Mouse (Mus musculus) CH12.LX (cell line): Measurements from ENCODE around the gene Jag2. TPM values are rescaled to one million over a fixed set of nuclear protein-coding genes. Genes with fewer than 3 reads are reported as not detected.

Source experiments
- DNase-seq: peaks from one replicate; pipeline ENCODE4 v3.0.0-alpha.2; 2013; ENCODE audit errors: extremely low read depth
- H3K27ac ChIP-seq: 2 replicates; pipeline ENCODE4 v1.5.1; 2012; ENCODE audit warnings: low read depth, mild to moderate bottlenecking, control low read depth, moderate library complexity; ENCODE audit not compliant: insufficient read depth
- H3K27me3 ChIP-seq: replicated peaks from 2 replicates; pipeline ENCODE3; 2012; ENCODE audit warnings: inconsistent platforms
- H3K36me3 ChIP-seq, 2 experiments: replicated peaks in 1 of 2; 2 replicates each; pipeline versions ENCODE3 to v1.6.1; 2012; ENCODE audit warnings: inconsistent platforms in 1 of 2, low read length in 1 of 2, mild to moderate bottlenecking in 1 of 2, mixed read lengths in 1 of 2, moderate library complexity in 1 of 2; ENCODE audit not compliant: control insufficient read depth in 1 of 2, insufficient read depth in 1 of 2
- H3K4me1 ChIP-seq, 2 experiments: 2 replicates each; pipeline ENCODE4 v1.6.1; 2012; ENCODE audit warnings: inconsistent platforms in 1 of 2, moderate library complexity in 1 of 2; ENCODE audit not compliant: insufficient read depth in 2 of 2, control insufficient read depth in 1 of 2
- H3K4me2 ChIP-seq: 2 replicates; pipeline ENCODE4 v1.6.1; 2012; ENCODE audit warnings: low read depth, mild to moderate bottlenecking, control low read depth; ENCODE audit not compliant: poor library complexity, insufficient read depth, severe bottlenecking
- H3K4me3 ChIP-seq, 3 experiments: fragments of 150-350 bp in 1 of 3; sonication (generic) in 1 of 3; replicated peaks in 1 of 3; 2 replicates each; pipeline versions ENCODE3 to v1.5.1; 2011 to 2012; ENCODE audit warnings: low read depth in 2 of 3, low read length in 2 of 3, mild to moderate bottlenecking in 2 of 3, moderate library complexity in 2 of 3, control low read depth in 1 of 3, improper control_type of control experiment in 1 of 3, inconsistent platforms in 1 of 3, mixed read lengths in 1 of 3; ENCODE audit not compliant: poor library complexity in 1 of 3
- H3K79me2 ChIP-seq: replicated peaks from 2 replicates; pipeline ENCODE4 v1.6.1; 2012; ENCODE audit warnings: mild to moderate bottlenecking, moderate library complexity; ENCODE audit not compliant: control insufficient read depth, poor library complexity, insufficient read depth, severe bottlenecking; ENCODE audit errors: extremely low read depth
- H3K9ac ChIP-seq: 2 replicates; pipeline ENCODE4 v1.6.1; 2012; ENCODE audit warnings: low read depth, mild to moderate bottlenecking, control low read depth, moderate library complexity; ENCODE audit not compliant: insufficient read depth
- H3K9me3 ChIP-seq: replicated peaks from 2 replicates; pipeline ENCODE3; 2012; ENCODE audit warnings: low read length, inconsistent platforms, mixed read lengths
- BHLHE40 ChIP-seq: IDR thresholded peaks from 2 replicates; pipeline ENCODE4 v1.6.1; 2011; ENCODE audit warnings: mild to moderate bottlenecking, low read depth, low read length, improper control_type of control experiment
- CHD1 ChIP-seq: IDR thresholded peaks from 2 replicates; pipeline ENCODE4 v1.6.1; 2012; ENCODE audit warnings: low read depth, low read length, improper control_type of control experiment, inconsistent platforms
- CHD2 ChIP-seq: IDR thresholded peaks from 2 replicates; pipeline ENCODE4 v1.6.1; 2011; ENCODE audit warnings: low read length, improper control_type of control experiment
- CTCF ChIP-seq, 2 experiments: IDR thresholded peaks in 1 of 2; conservative IDR thresholded peaks in 1 of 2; 2 replicates each; pipeline ENCODE4 v1.5.1; 2011 to 2012; ENCODE audit warnings: low read depth in 2 of 2, low read length in 2 of 2, improper control_type of control experiment in 1 of 2, inconsistent platforms in 1 of 2, mild to moderate bottlenecking in 1 of 2, moderate library complexity in 1 of 2
- E2F4 ChIP-seq: IDR thresholded peaks from 2 replicates; pipeline ENCODE4 v1.6.1; 2011; ENCODE audit warnings: low read depth, low read length, improper control_type of control experiment; ENCODE audit not compliant: insufficient replicate concordance
- ELF1 ChIP-seq: IDR thresholded peaks from 2 replicates; pipeline ENCODE4 v1.6.1; 2014; ENCODE audit warnings: low read depth, mild to moderate bottlenecking, inconsistent platforms, low read length, improper control_type of control experiment
- EP300 ChIP-seq: IDR thresholded peaks from 2 replicates; pipeline ENCODE4 v1.6.1; 2011; ENCODE audit warnings: low read length, improper control_type of control experiment
- ETS1 ChIP-seq: conservative IDR thresholded peaks from 2 replicates; pipeline ENCODE4 v1.6.1; 2012; ENCODE audit warnings: low read depth, mild to moderate bottlenecking, inconsistent platforms, low read length, improper control_type of control experiment, moderate library complexity
- HCFC1 ChIP-seq: IDR thresholded peaks from 2 replicates; pipeline ENCODE4 v1.6.1; 2012; ENCODE audit warnings: low read depth, mild to moderate bottlenecking, inconsistent platforms, low read length, improper control_type of control experiment
- IRF4 ChIP-seq: IDR thresholded peaks from 2 replicates; pipeline ENCODE4 v1.6.1; 2014; ENCODE audit warnings: low read depth, mild to moderate bottlenecking, inconsistent platforms, low read length, improper control_type of control experiment
- KAT2A ChIP-seq: IDR thresholded peaks from 2 replicates; pipeline ENCODE4 v1.6.1; 2012; ENCODE audit warnings: low read length, improper control_type of control experiment, inconsistent platforms; ENCODE audit not compliant: insufficient replicate concordance
- MAX ChIP-seq: IDR thresholded peaks from 2 replicates; pipeline ENCODE4 v1.6.1; 2011; ENCODE audit warnings: low read length, improper control_type of control experiment
- MAZ ChIP-seq: IDR thresholded peaks from 2 replicates; pipeline ENCODE4 v1.6.1; 2012; ENCODE audit warnings: low read depth, mild to moderate bottlenecking, inconsistent platforms, low read length, improper control_type of control experiment, moderate library complexity
- MEF2A ChIP-seq: IDR thresholded peaks from 2 replicates; pipeline ENCODE4 v1.6.1; 2014; ENCODE audit warnings: low read depth, mild to moderate bottlenecking, inconsistent platforms, low read length, improper control_type of control experiment, borderline replicate concordance
- MXI1 ChIP-seq: IDR thresholded peaks from 2 replicates; pipeline ENCODE4 v1.6.1; 2011; ENCODE audit warnings: mild to moderate bottlenecking, low read depth, low read length, improper control_type of control experiment
- MYC ChIP-seq: IDR thresholded peaks from 2 replicates; pipeline ENCODE4 v1.6.1; 2011; ENCODE audit warnings: low read depth, mild to moderate bottlenecking, improper control_type of control experiment, low read length
- NRF1 ChIP-seq: IDR thresholded peaks from 2 replicates; pipeline ENCODE4 v1.6.1; 2014; ENCODE audit warnings: low read depth, mild to moderate bottlenecking, inconsistent platforms, low read length, improper control_type of control experiment, moderate library complexity
- PAX5 ChIP-seq: IDR thresholded peaks from 2 replicates; pipeline ENCODE4 v1.6.1; 2012; ENCODE audit warnings: low read length, inconsistent platforms, mixed read lengths
- POLR2AphosphoS2 ChIP-seq: IDR thresholded peaks from 2 replicates; pipeline ENCODE4 v1.6.1; 2011; ENCODE audit warnings: low read depth, low read length, improper control_type of control experiment
- RAD21 ChIP-seq: IDR thresholded peaks from 2 replicates; pipeline ENCODE4 v1.6.1; 2011; ENCODE audit warnings: low read depth, mild to moderate bottlenecking, low read length, improper control_type of control experiment, moderate library complexity
- RCOR1 ChIP-seq: conservative IDR thresholded peaks from 2 replicates; pipeline ENCODE4 v1.6.1; 2012; ENCODE audit warnings: low read depth, mild to moderate bottlenecking, inconsistent platforms, low read length, improper control_type of control experiment
- SIN3A ChIP-seq: IDR thresholded peaks from 2 replicates; pipeline ENCODE4 v1.6.1; 2012; ENCODE audit warnings: low read length, improper control_type of control experiment, inconsistent platforms
- SMC3 ChIP-seq: IDR thresholded peaks from 2 replicates; pipeline ENCODE4 v1.6.1; 2011; ENCODE audit warnings: low read depth, low read length, improper control_type of control experiment
- TCF12 ChIP-seq: IDR thresholded peaks from 2 replicates; pipeline ENCODE4 v1.6.1; 2014; ENCODE audit warnings: low read depth, mild to moderate bottlenecking, inconsistent platforms, low read length, improper control_type of control experiment
- UBTF ChIP-seq: IDR thresholded peaks from 2 replicates; pipeline ENCODE4 v1.6.1; 2012; ENCODE audit warnings: low read depth, mild to moderate bottlenecking, inconsistent platforms, low read length, improper control_type of control experiment, moderate library complexity
- USF2 ChIP-seq: conservative IDR thresholded peaks from 2 replicates; pipeline ENCODE4 v1.6.1; 2011; ENCODE audit warnings: low read depth, low read length, improper control_type of control experiment
- ZKSCAN1 ChIP-seq: IDR thresholded peaks from 2 replicates; pipeline ENCODE4 v1.6.1; 2012; ENCODE audit warnings: low read depth, inconsistent platforms, low read length, improper control_type of control experiment, borderline replicate concordance
- ZMIZ1 ChIP-seq: IDR thresholded peaks from 2 replicates; pipeline ENCODE4 v1.6.1; 2012; ENCODE audit warnings: low read depth, mild to moderate bottlenecking, inconsistent platforms, low read length, improper control_type of control experiment
- ZNF384 ChIP-seq: IDR thresholded peaks from 2 replicates; pipeline ENCODE4 v1.6.1; 2012; ENCODE audit warnings: low read depth, low read length, improper control_type of control experiment, inconsistent platforms
- dilution Hi-C: fragments of 300-500 bp; cut with MboI; formaldehyde crosslinking; loops from 2 replicates; pipeline ENCODE4 v1.14.3; 2020; ENCODE audit warnings: low sequenced_read_pairs; ENCODE audit not compliant: extremely low pct_unique_long_range_greater_than_20kb, extremely low pct_ligation_motif_present
- in situ Hi-C: fragments of 300-500 bp; cut with MboI; formaldehyde crosslinking; loops from 3 replicates; pipeline ENCODE4 v1.14.3; 2019; ENCODE audit warnings: low sequenced_read_pairs, low pct_ligation_motif_present, low pct_unique_long_range_greater_than_20kb, mixed read lengths
- polyA plus RNA-seq: library from polyadenylated mRNA; unstranded; fragments of >175 nt; gene quantifications from 2 replicates; pipeline ENCODE4 v1.2.1, GENCODE M21; 2012; ENCODE audit warnings: low read depth; ENCODE audit not compliant: insufficient read length
- total RNA-seq, 2 experiments: library from RNA; depleted of rRNA; stranded (reverse); fragments of 300-350 nt in 1 of 2; fragments of >200 nt in 1 of 2; gene quantifications; 2 replicates each; pipeline ENCODE4 v1.2.3; 2012 to 2014

The Jag2 gene
- total and polyA plus RNA-seq, 3 experiments: 0.34 to 7.6 (median 0.59) TPM

DNA sequence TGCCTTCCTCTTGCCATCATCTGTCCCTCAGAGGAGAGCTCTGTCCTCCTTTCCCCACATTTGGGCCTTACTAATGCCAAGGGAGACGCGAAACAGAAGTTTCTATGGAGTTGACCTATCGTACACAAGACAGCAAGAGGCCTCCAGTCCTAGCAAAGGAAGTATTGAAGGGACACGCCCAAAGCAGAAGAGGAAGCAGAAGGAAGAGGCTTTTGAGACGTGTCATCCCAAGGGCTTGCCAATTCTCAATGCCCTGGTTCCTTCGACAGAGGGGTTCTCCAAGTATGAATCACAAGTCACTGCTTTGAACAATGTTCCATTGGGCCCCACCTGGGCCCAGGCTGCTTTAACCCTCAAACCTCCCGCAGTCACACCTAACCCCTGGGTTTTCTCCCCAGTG is 64.8 kb downstream of the Jag2 start:
- in situ Hi-C loops: no loop called here
- peak overlapping the region; percentile 100 for H3K27ac ChIP-seq

DNA sequence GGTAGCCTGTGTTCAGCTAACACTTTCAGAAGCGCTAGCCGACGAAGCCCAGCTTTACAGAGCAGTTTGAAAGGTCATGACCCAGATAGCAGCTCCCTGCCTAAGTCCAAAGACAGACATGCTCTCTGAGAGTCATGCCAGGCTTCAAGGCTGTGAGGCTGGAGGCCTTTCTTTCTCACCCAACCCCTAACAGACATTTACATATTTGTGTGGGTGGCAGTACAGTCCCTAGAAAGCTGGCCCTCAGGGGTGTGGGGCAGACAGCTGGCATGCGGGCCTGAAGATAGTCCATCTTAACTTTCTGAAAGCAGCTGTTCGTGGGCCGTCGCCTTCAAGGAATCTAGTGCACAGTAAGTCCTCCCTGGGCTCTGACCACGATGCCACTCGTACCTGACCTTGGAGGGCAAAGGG is 67.7 kb downstream of the Jag2 start:
- H3K4me2 ChIP-seq: peak overlapping the region; percentile 82
- peak overlapping the region; percentile 80 to 99 (median 94) for H3K4me3 ChIP-seq
- peaks cover 21 to 46% of the 10 kb centered on the region in 2 experiments for H3K36me3 ChIP-seq
- H3K27ac ChIP-seq: peak overlapping the region; percentile 86
- peak; percentile 51 for DNase-seq
- TF ChIP-seq CHD2 (0 out of 2 replicates have a peak, but pooled peaks have one; percentile 43), TCF12 (0 out of 2 replicates have a peak, but pooled peaks have one; percentile 38), ETS1 (peak; percentile 67), IRF4 (peak; percentile 56; the same call in 1 of the 2 replicates), RCOR1 (0 out of 2 replicates have a peak, but pooled peaks have one; percentile 25), BHLHE40 (no peak), MEF2A (peak; percentile 41; the same call in 1 of the 2 replicates), PAX5 (no peak), MAX (peak; percentile 85), HCFC1 (0 out of 2 replicates have a peak, but pooled peaks have one; percentile 26), RAD21 (no peak), SMC3 (no peak), MYC (peak; percentile 55; the same call in 1 of the 2 replicates), NRF1 (0 out of 2 replicates have a peak, but pooled peaks have one; percentile 41), MXI1 (peak; percentile 66; the same call in 1 of the 2 replicates), SIN3A (peak; percentile 83), USF2 (no peak), ZMIZ1 (peak; percentile 75), ZNF384 (no peak), EP300 (peak; percentile 24; the same call in 1 of the 2 replicates), MAZ (0 out of 2 replicates have a peak, but pooled peaks have one; percentile 51), ELF1 (peak; percentile 39; the same call in 1 of the 2 replicates), POLR2AphosphoS2 (no peak), UBTF (peak; percentile 28; the same call in 1 of the 2 replicates), CTCF (conservative IDR thresholded peaks at IDR 0.05 in 1 of 2, IDR thresholded peaks at IDR 0.05 in 1 of 2; ENCODE audit: low read depth in 2 of 2, low read length in 2 of 2) (no peak), ZKSCAN1 (no peak)
- TF ChIP-seq, all 38 proteins: peak for 17
- dilution Hi-C loops: no loop called here
- peaks cover 45% of the 10 kb centered on the region for H3K79me2 ChIP-seq
- no peaks in the 10 kb centered on the region for H3K27me3 ChIP-seq
- peak overlapping the region; percentile 64 for H3K9ac ChIP-seq
- H3K9me3 ChIP-seq: no peaks in the 10 kb centered on the region
- H3K4me1 ChIP-seq: peaks cover 39 to 56% of the 10 kb centered on the region in 2 experiments
- in situ Hi-C loops: no loop called here

More for the DNA sequence above, 64.8 kb downstream of the Jag2 start:
- Histone ChIP-seq H3K36me3 (peaks cover 3 to 22% of the 10 kb centered on the region in 2 experiments), H3K27me3 (no peaks in the 10 kb centered on the region), H3K79me2 (peaks cover 16% of the 10 kb centered on the region), H3K4me3 (peak overlapping the region in 2 of 3 experiments; percentile 0 to 13), H3K4me1 (peaks cover 47 to 63% of the 10 kb centered on the region in 2 experiments), H3K4me2 (no peak overlapping the region), H3K9me3 (no peaks in the 10 kb centered on the region), H3K9ac (peak overlapping the region; percentile 20; the same call in 1 of the 2 replicates)
- TF ChIP-seq ETS1: peak; percentile 66
- TF ChIP-seq ZMIZ1: 0 out of 2 replicates have a peak, but pooled peaks have one; percentile 56
- TF ChIP-seq BHLHE40: peak; percentile 50; the same call in 1 of the 2 replicates
- no peak for TF ChIP-seq CHD1
- TF ChIP-seq TCF12: peak; percentile 26; the same call in 1 of the 2 replicates
- no peak for TF ChIP-seq MAX
- peak; percentile 47; the same call in 1 of the 2 replicates for TF ChIP-seq ELF1
- TF ChIP-seq IRF4: peak; percentile 77
- no peak for TF ChIP-seq UBTF
- TF ChIP-seq E2F4: no peak
- no peak for TF ChIP-seq KAT2A
- TF ChIP-seq MEF2A: peak; percentile 17; the same call in 1 of the 2 replicates
- peak; percentile 62 for TF ChIP-seq EP300
- DNase-seq: peak; percentile 77
- dilution Hi-C loops: no loop called here
